Mouse (Mus musculus) liver, embryonic 16.5 days (tissue): Measurements from ENCODE around the gene Cys1. TPM values are rescaled to one million over a fixed set of nuclear protein-coding genes. Genes with fewer than 3 reads are reported as not detected.
"Not testable (repeated sequence)": the region's sequence is repeated elsewhere in the genome, so short reads cannot be mapped to it uniquely, and the experiment has no call there.

Experiments
- ATAC-seq: fragments of 200-750 bp; cut with Nextera tagmentation; 2 replicates; pipeline ENCODE4 v1.8.0; 2017; ENCODE audit warnings: low read depth, mild to moderate bottlenecking, moderate number of reproducible peaks, moderate library complexity
- H3K27ac ChIP-seq: fragments of 300-500 bp; sonication (generic); 2 replicates; pipeline ENCODE4 v1.5.1; 2014; ENCODE audit warnings: mild to moderate bottlenecking, low read length
- H3K27me3 ChIP-seq: fragments of 300-500 bp; sonication (generic); 2 replicates; pipeline ENCODE4 v1.6.1; 2014; ENCODE audit warnings: low read depth, low read length, mixed read lengths; ENCODE audit not compliant: control insufficient read depth, insufficient read depth
- H3K36me3 ChIP-seq: fragments of 300-500 bp; sonication (generic); 2 replicates; pipeline ENCODE4 v1.6.1; 2014; ENCODE audit warnings: mild to moderate bottlenecking; ENCODE audit not compliant: control insufficient read depth, insufficient read depth
- H3K4me1 ChIP-seq: fragments of 300-500 bp; sonication (generic); 2 replicates; pipeline ENCODE4 v1.6.1; 2014; ENCODE audit warnings: low read depth, low read length, mixed read lengths; ENCODE audit not compliant: control insufficient read depth
- H3K4me2 ChIP-seq: fragments of 300-500 bp; sonication (generic); 2 replicates; pipeline ENCODE4 v1.6.1; 2014; ENCODE audit warnings: low read depth, low read length, mixed read lengths
- H3K4me3 ChIP-seq: fragments of 300-500 bp; sonication (generic); 2 replicates; pipeline ENCODE4 v1.5.1; 2014; ENCODE audit warnings: low read depth, mild to moderate bottlenecking, low read length
- H3K9ac ChIP-seq: fragments of 300-500 bp; sonication (generic); 2 replicates; pipeline ENCODE4 v1.6.1; 2014; ENCODE audit warnings: low read depth, low read length
- H3K9me3 ChIP-seq: fragments of 300-500 bp; sonication (generic); replicated peaks from 2 replicates; pipeline ENCODE4 v1.6.1; 2016; ENCODE audit warnings: low read length; ENCODE audit not compliant: control insufficient read depth
- WGBS: fragments of 180-500 bp; shearing (Covaris S2); extraction: QIAGEN DNeasy Blood & Tissue Kit; methylation state at CpG from one replicate; pipeline ENCODE4 v1.1.7; 2014; ENCODE audit not compliant: insufficient replicate concordance; 5-methylcytosine and 5-hydroxymethylcytosine counted together
- polyA plus RNA-seq: library from polyadenylated mRNA; unstranded; fragments of >200 nt; fragmentation: Nextera tagmentation; extraction: Ambion mirVana; gene quantifications from 2 replicates; pipeline ENCODE4 v1.2.1, GENCODE M21; 2015

The Cys1 gene
- polyA plus RNA-seq, 1 experiment from 2014 or later: 0.67 TPM

GRCm38 (mm10) chr12:24642370-24642802 is 39.2 kb downstream of the Cys1 start:
- no peak overlapping the region; the same call in 1 of the 2 replicates for H3K27ac ChIP-seq
- 62% methylated on average over 4 of the region's 4 CpGs for WGBS
- H3K36me3 ChIP-seq: no peaks in the 10 kb centered on the region
- H3K9ac ChIP-seq: no peak overlapping the region
- H3K27me3 ChIP-seq: no peaks in the 10 kb centered on the region
- H3K9me3 ChIP-seq: no peaks in the 10 kb centered on the region
- peaks cover 59% of the 10 kb centered on the region for H3K4me1 ChIP-seq
- no peak for ATAC-seq
- no peak overlapping the region for H3K4me3 ChIP-seq
- no peak overlapping the region for H3K4me2 ChIP-seq

GRCm38 (mm10) chr12:24638787-24639186 is 42.8 kb downstream of the Cys1 start:
- H3K27me3 ChIP-seq, H3K4me2 ChIP-seq, H3K4me3 ChIP-seq, ATAC-seq, H3K9me3 ChIP-seq, H3K36me3 ChIP-seq, H3K27ac ChIP-seq, H3K9ac ChIP-seq: not testable (repeated sequence)
- 92% methylated on average over 10 of the region's 10 CpGs for WGBS
- peaks cover 45% of the 10 kb centered on the region for H3K4me1 ChIP-seq

GRCm38 (mm10) chr12:24634648-24635047 is 47.0 kb downstream of the Cys1 start:
- no peak overlapping the region for H3K9ac ChIP-seq
- H3K27me3 ChIP-seq: no peaks in the 10 kb centered on the region
- peak overlapping the region; percentile 92 for H3K27ac ChIP-seq
- H3K4me3 ChIP-seq: no peak overlapping the region
- no peak for ATAC-seq
- H3K4me1 ChIP-seq: peaks cover 45% of the 10 kb centered on the region
- H3K9me3 ChIP-seq: no peaks in the 10 kb centered on the region
- H3K36me3 ChIP-seq: no peaks in the 10 kb centered on the region
- WGBS: 68% methylated on average over 3 of the region's 3 CpGs
- H3K4me2 ChIP-seq: no peak overlapping the region

GRCm38 (mm10) chr12:24634212-24634611 is 47.4 kb downstream of the Cys1 start:
- no peaks in the 10 kb centered on the region for H3K27me3 ChIP-seq
- H3K4me3 ChIP-seq: no peak overlapping the region
- H3K27ac ChIP-seq: peak overlapping the region; percentile 92
- H3K4me2 ChIP-seq: peak overlapping the region; percentile 7; the same call in 1 of the 2 replicates
- no peaks in the 10 kb centered on the region for H3K36me3 ChIP-seq
- H3K4me1 ChIP-seq: peaks cover 41% of the 10 kb centered on the region
- WGBS: 27% methylated on average over 4 of the region's 4 CpGs
- ATAC-seq: peak; percentile 68
- H3K9me3 ChIP-seq: no peaks in the 10 kb centered on the region
- H3K9ac ChIP-seq: peak overlapping the region; percentile 17; the same call in 1 of the 2 replicates

GRCm38 (mm10) chr12:24633753-24634191 is 47.8 kb downstream of the Cys1 start:
- WGBS: 4% methylated on average over 1 of the region's 1 CpGs
- no peaks in the 10 kb centered on the region for H3K9me3 ChIP-seq
- H3K27ac ChIP-seq: peak overlapping the region; percentile 92
- peak; percentile 80 for ATAC-seq
- peak overlapping the region; percentile 17; the same call in 1 of the 2 replicates for H3K9ac ChIP-seq
- H3K4me1 ChIP-seq: peaks cover 38% of the 10 kb centered on the region
- no peaks in the 10 kb centered on the region for H3K36me3 ChIP-seq
- H3K4me2 ChIP-seq: peak overlapping the region; percentile 24
- H3K4me3 ChIP-seq: no peak overlapping the region
- no peaks in the 10 kb centered on the region for H3K27me3 ChIP-seq

GRCm38 (mm10) chr12:24632404-24632803 is 49.2 kb downstream of the Cys1 start:
- H3K9me3 ChIP-seq: no peaks in the 10 kb centered on the region
- H3K9ac ChIP-seq: no peak overlapping the region
- no peaks in the 10 kb centered on the region for H3K36me3 ChIP-seq
- H3K4me2 ChIP-seq: no peak overlapping the region
- 59% methylated on average over 4 of the region's 4 CpGs for WGBS
- ATAC-seq: no peak
- no peak overlapping the region for H3K4me3 ChIP-seq
- H3K27ac ChIP-seq: no peak overlapping the region
- peaks cover 38% of the 10 kb centered on the region for H3K4me1 ChIP-seq
- H3K27me3 ChIP-seq: no peaks in the 10 kb centered on the region

- Histone ChIP-seq H3K4me1 (peaks cover 32% of the 10 kb centered on the region), H3K9ac (no peak overlapping the region), H3K4me2 (no peak overlapping the region), H3K4me3 (no peak overlapping the region), H3K9me3 (no peaks in the 10 kb centered on the region), H3K27me3 (no peaks in the 10 kb centered on the region), H3K27ac (no peak overlapping the region), H3K36me3 (no peaks in the 10 kb centered on the region)
- no peak for ATAC-seq
- 52% methylated on average over 1 of the region's 1 CpGs for WGBS
Measured at GRCm38 (mm10) chr12:24630220-24630619, 51.4 kb downstream of the Cys1 start.

- H3K4me2 ChIP-seq: no peak overlapping the region
- no peak overlapping the region for H3K27ac ChIP-seq
- no peaks in the 10 kb centered on the region for H3K36me3 ChIP-seq
- H3K27me3 ChIP-seq: no peaks in the 10 kb centered on the region
- H3K9ac ChIP-seq: no peak overlapping the region
- H3K4me1 ChIP-seq: peaks cover 5% of the 10 kb centered on the region
- no peaks in the 10 kb centered on the region for H3K9me3 ChIP-seq
- peak; percentile 7; the same call in 1 of the 2 replicates for ATAC-seq
- H3K4me3 ChIP-seq: no peak overlapping the region
- 49% methylated on average over 3 of the region's 3 CpGs for WGBS
Measured at GRCm38 (mm10) chr12:24627215-24627614, 54.4 kb downstream of the Cys1 start.

- 76% methylated on average over 5 of the region's 5 CpGs for WGBS
- H3K27ac ChIP-seq: no peak overlapping the region
Measured at GRCm38 (mm10) chr12:24626401-24626800, 55.2 kb downstream of the Cys1 start.

More at GRCm38 (mm10) chr12:24626401-24626800, 55.2 kb downstream of the Cys1 start:
- no peaks in the 10 kb centered on the region for H3K9me3 ChIP-seq
- peaks cover 2% of the 10 kb centered on the region for H3K4me1 ChIP-seq
- no peak overlapping the region for H3K9ac ChIP-seq
- no peaks in the 10 kb centered on the region for H3K27me3 ChIP-seq
- no peak for ATAC-seq
- no peak overlapping the region for H3K4me2 ChIP-seq
- no peaks in the 10 kb centered on the region for H3K36me3 ChIP-seq
- H3K4me3 ChIP-seq: no peak overlapping the region
